Mouse (Mus musculus): ENCODE data around the gene Ppp2r5e.

- TF ChIP-seq CTCF (IDR thresholded peaks at IDR 0.05) (no peak), EP300 (IDR thresholded peaks at IDR 0.05; ENCODE audit: insufficient read depth, low read depth, low read length) (no peak)
Observed at GRCm38 (mm10) chr12:75487500-75487899, 108.5 kb downstream of the Ppp2r5e start.
